Mouse (Mus musculus) lung, postnatal 14 days (tissue): ENCODE data around the gene 2010003K11Rik.
A peak's percentile ranks its signal among the peaks of the same experiment; 100 is the strongest.

ENCODE experiments used
- DNase-seq: peaks from one replicate; pipeline ENCODE4 v3.0.0; 2021

The 2010003K11Rik gene

DNA sequence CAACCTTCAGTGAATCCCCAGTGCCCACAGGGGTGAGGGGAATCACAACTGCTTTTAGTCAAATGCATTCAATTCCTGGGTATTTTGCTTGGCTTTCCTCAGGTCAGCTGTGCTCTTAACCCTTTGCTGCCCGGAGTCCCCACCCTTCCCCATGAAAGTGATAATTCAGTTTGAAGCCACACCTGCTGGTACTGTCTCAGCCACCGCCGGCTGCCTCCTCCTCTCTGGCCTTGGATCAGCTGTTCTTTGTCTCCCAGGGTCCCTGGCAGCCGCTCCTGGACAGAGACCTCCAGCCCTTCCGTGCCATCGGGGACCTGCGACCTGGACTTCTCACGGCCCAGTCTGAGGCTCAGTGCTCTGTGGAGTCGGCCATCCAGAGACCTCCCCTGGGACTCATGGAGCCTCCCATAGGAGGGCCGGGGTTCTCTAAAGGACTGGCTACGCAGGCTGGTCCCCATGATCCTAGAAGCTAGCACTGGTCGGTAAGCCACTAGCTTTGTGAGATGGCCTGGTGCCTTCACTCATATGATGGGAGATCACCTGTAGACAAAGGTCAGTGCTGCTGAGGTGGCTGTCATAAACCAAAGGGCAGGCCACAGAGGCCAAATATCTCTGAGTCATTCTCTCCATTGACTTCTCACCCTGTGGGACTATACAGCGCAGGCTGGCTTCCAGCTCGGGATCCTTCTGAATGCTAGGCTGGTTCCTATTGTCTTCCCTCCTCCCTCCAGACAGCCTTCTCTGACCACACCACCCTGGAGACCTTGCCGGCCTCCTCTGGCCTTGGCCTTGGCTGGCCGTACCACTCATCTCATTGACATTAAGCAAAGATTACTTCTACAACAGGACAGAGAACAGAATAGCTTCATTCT is at the start of gene 2010003K11Rik:
2010003K11Rik (minus strand) TSS at position 522 of the 872 bp plus-strand sequence.
- no peak for DNase-seq

DNA sequence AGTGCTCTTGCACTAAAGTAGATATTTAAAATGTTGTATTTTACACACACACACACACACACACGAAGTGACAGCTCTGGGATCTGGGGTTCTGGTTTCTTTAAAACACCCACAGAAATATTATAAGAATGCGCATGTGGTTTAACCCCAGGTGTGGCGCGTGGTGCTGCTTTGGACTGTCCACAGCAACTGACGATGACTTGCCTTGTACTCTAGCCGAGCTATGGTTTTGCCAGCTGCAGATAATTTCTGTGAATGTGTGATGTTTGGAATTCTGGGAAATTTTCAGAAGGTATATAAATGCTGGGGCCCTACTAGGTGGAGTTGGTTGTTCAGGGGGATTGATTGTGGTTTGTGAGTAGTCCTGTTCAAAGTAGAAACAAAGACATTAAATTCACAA is 49.4 kb upstream of the 2010003K11Rik start:
- no peak for DNase-seq

DNA sequence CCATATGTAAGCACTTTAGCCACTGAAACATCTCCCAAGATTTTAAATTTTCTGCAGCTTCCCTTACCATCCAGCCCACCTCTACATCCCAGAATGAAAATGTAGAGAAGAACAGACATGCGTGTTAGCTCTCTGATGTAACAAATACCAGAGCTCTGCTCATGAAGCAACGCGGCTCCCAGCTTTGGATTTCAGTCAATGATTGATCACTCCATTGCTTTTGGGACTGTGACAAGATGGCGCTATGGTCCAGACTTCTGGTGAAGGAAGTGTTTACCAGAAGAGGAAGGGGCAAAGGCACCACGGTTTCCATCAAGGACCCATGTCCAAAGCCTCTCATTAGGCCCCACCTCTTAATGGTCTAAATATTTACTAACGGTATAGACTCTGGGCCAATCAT is 47.5 kb upstream of the 2010003K11Rik start:
- no peak for DNase-seq

DNA sequence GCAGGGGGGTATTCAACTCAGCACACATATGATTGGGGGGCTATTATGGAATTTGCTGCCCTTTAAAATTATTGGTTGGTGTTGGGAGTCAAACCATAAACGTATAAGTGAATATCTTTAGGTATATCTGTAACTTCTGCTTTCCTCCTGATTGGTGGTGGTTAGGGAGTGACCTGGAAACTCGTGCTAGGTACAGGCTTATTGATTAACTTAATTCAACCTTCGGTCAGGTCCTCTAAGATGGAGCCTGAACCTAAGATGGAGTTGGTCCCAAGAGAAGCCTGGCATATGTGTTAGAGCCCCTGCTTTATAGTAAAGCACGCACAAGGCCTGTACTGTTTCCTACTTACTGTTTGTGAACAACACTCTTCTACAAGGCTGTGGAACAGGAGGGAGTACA is 46.7 kb upstream of the 2010003K11Rik start:
- DNase-seq, result no peak

DNA sequence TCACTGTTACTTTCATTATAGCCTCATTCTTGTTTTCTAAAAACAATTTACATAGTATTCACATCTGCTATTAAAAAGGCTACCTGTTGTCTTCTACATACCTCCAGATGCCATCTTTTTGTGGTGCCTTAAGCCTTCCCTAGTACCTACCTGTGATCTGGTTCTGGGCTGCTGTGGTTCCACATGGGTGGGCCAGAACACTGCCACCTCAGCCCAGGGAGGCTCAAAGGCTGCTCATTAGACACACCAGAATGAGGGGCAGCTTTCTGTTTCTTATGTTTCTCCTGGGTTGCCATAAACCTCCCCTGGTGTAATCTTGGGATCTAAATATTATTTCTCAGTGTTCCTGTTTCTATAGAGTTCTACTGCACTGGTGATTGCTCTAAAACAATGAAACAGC is 43.7 kb upstream of the 2010003K11Rik start:
- DNase-seq, result no peak

DNA sequence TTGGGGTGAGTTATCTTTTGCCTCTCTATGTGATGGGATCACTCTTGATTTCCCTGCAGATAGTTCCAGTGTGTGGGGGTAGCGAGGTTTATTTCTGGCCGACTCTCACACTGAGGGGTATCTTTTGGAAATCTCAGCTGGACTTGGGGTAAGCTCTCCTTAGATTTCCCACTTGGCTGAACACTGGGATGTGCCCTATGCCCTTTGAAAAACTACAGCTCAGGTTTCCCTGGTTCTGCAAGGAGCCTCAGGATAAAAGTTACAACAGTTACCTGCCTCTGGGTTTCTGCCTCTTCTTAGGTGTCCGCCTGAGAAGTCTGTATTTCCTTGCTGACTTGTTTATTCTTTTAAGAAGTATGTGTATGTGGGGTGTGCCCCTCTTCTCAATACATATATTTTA is 42.6 kb upstream of the 2010003K11Rik start:
- no peak for DNase-seq

DNA sequence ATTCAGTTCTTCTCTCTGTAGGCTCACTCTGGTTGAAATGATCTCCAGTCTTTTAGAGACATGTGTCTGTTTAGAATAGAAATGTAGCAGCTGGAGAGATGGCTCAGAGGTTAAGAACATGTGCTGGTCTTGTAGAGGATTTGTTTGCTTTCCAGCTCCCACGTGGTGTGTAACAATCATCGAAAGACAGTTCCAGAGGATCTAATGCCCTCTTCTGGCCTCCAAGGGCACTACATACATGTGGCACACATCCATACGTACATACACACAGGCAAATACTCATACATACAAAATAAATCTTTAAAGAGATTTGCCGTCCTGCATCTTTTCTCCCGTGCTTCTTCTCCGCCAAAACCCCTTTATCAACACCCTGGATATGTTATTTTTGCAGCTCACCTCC is 41.9 kb upstream of the 2010003K11Rik start:
- no peak for DNase-seq

DNA sequence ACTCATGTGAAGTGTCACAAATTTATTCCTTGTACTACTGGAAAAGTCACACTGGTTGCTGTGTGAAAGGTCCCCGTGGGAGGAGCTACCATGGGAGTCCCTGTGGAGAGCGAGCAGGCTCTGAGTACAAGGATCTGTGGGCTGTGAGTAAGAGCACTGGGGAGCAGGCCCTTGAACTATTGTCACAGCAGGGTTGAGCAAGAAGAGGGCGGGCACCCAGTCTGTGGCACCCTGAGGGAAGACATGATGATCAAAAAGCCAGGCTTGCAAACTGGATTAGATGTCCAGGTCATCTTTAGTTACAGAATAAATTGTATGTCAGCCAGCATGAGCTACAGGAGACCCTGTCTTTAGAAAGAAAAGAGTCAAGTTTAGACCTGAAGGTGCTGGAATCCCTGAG is 38.2 kb upstream of the 2010003K11Rik start:
- DNase-seq, result peak; percentile 31

DNA sequence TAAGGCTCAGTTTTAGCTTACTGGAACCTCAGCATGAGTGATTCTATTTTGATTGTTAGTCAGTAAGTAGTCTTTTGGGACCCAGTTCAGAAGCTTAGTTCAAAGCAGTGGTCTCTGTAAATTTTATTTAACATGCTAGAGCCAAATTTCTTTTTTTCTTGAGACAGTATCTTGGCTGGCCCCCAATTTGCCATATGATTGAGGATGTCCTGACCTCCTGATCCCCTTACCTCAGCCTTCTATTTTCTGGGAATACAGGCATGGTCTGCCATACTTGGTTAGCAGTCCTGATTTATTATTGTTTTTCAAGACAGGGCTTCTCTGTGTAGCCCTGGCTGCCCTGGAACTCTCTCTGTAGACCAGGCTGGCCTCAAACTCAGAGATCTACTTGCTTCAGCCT is 37.5 kb upstream of the 2010003K11Rik start:
- DNase-seq, result no peak

DNA sequence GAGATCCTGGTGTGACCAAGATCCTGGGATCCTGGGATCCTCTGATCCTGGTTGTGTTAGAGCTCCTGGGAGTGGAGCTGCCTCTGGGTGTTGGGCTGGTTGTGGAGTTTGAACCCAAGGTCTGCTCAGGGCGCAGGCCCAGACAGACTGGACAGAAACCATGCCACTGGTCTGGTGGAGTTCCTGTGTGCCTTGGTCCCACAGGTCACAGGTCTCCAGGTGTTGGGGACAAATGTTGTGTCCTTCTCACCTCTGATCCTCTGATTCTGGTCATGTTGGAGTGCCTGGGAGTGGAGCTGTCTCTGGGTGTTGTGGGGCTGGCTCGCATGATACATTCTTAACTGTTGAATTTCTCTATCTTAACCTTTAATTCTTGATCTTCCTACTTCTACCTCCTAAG is 36.3 kb upstream of the 2010003K11Rik start:
- DNase-seq, result no peak

DNA sequence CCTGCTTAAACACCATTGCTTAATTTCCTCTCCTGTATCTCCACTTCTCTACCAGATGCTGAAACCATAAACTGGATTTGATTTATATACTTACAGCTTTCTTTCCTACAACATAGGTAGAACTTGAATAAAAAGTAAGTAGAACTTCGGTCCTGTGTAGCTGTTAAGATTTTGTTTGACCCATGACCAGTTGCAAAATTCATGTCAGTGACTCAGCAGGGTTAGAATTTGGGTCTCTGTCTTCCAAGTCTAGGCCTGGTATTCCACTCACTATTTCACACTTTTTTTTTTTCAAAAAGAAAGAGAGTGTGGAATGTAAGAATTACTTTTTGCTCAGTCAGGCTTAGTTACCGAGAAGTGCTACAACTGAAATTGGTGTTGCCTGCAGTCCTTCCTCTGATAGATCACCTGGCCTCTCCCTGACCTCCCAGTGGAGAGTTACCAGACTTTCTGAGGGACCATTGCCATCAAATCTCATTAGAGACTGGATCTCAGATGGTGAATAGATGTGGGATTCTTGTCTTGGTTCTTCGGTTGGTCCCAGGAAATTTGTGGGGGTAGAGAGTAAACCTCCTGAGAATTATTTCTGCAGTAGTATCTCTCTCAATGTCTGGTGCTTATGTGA is 23.2 kb upstream of the 2010003K11Rik start:
- no peak for DNase-seq

DNA sequence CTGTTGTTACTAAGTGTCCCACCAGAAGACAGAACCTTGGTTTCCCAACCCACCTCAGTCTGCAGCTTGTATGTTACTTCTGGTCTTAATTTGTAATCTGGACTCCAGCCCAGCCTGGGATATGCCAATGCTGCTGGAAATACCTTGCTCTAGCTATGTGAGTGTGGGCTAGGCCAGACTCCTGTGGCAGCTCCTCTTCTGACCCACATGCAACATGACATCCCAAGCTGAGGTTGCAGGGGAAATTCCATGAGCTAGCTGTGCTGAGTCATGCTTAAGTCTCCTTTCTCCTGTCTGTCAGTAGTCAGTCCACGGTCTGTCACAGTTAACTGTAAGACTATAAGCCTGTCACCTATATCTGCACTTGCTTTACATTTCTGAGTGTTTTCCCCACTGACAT is 19.1 kb upstream of the 2010003K11Rik start:
- no peak for DNase-seq

DNA sequence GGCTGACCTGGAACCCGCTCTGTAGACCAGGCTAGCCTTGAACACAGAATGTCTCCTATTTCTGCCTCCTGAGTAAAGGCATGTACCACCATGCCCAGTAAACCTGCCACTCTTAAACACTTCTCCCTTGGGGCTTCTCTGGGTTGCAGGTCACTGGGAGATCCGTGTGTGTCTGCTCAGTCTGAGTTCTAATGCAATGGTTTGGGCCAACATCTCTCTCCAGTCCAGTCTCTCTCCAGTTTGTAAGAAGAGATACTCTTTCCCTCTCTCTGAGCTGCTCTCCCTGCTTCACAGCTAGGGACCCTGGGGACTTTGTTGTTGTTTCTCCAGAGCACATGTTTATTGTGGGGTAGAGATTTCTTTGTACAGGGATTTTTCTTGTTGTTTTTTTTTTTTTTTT is 17.9 kb upstream of the 2010003K11Rik start:
- DNase-seq, result no peak

DNA sequence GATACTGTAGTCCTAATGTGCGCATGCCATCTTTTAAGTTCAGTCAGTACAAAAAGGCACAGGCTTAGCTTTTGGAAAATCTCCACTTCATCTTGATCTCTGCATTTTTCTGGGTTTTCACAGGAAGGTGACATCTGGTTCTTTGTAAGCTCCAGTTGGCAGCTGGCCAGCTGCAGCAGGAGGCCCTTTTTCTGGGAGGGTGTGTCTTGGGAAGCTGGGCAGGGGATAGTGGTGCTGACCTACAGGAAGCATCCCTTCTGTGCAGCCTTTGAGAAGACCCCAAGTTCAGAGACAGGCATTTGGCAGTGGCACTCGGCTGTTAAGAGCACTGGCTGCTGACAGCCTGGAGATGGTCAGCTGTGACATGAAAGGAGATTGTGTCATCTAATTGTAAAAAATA is 17.4 kb upstream of the 2010003K11Rik start:
- DNase-seq, result no peak

DNA sequence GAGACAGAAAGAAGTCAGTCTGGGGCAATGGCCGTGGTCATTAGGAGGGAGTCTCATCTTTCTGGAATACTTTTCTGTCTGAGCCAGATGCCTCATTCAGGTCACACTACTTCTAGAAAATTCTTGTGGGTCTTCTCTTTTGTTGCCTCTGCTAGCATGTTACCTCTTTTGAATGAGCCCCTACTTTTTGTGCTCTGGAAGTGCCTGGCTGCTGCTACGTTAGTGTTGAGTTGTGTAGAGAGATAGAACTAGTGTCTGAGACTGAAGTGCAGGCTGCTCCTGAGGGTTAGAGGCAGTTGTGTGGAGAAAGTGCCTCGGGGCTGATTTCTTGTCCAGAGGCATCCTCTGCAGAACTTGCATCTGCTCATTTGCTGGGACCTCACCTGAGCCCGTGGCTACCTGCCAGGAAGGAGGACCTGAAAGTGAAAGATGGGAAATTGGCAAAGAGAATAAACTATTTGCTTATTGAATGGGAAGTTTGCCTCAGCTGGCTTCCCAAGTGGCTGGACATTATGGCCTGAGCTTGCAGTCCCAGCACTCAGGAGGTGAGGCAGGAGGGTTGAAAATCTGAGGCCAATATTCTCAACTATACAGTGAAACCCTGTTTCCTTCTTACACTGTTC is 15.0 kb upstream of the 2010003K11Rik start:
- DNase-seq, result no peak

DNA sequence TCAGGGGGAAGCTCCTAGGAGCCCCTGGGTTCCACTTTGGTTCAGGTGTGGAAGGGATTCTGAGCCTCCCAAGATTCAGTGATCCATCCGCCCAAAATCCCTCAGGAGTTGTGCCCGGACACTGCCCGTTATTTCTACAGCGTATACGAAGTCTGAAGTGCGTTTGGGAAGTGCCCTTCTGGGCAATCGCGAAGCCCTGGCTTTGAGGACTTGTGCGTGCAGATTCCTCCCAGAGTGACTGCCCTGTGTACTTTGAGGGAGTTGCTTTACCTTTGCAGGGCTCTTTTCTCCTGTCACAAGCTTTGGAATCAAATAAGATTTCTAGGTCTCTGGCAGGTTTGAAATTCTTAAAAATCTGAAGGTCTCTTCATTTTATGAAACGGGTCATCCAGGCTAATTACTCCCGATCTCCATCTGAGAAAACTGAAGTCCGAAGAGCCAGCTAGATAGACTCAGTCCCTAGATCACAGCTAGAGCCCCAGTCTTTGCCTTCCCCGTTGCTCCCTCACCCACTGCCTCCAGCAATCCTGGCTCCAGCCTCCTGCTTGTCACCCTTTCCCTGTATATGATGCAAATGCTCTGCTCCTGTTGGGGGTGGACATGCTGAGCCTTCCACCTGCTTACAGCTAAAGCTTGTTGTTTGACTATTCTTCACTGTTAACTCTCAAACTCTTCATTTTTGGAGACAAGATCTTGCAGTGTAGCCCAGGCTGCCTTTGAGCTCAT is 12.9 kb upstream of the 2010003K11Rik start:
- no peak for DNase-seq

DNA sequence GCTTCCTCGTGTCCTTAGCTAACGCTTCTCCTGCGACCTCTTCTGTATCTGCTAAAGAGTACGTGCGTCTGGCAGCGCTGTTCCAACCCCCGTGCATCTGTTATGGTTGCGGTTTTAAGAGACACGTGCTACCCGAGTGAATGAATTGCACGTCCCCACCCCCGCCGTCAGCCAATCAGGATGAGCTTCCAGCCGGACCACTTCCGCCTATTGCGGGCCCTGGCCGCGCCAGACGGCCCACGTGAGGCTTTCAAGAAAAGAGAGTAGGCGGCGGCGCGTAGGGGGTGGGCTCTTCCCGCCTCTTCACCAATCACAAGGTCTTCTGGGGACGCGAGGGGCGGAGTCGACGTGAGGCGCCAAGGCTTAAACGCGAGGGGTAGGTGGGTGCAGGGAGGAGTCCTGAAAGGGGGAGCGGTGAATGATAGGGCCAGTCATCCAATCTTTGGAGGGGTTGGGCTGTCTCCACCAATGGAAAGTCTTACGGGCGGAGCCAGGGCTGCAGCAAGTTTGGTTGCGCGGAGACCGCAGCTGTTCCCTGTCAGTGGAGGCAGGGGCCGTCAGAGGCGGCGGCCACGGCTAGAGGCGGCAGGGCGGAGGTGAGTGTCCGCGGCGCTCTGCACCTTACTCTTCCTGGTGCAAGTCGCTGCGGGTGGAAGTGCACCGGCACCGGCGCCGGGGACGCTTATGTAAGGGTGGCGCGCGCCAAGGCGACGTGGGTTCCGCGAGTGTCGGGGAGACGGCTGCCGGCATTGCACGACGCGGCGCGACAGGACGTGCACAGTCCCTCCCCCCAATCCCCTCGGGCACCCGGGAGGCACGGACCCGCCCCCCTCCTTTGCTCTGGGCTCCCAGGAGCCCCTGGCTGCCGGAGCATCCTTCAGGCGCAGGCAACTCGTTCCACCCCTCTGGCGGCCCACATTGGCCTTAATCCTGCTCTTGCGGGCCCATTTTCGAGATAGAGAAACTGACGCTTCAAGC is 11.9 kb upstream of the 2010003K11Rik start, which contains the start of gene Pcx:
Pcx (plus strand) TSS at position 487 of the 978 bp plus-strand sequence.
- DNase-seq, result peak; percentile 98

DNA sequence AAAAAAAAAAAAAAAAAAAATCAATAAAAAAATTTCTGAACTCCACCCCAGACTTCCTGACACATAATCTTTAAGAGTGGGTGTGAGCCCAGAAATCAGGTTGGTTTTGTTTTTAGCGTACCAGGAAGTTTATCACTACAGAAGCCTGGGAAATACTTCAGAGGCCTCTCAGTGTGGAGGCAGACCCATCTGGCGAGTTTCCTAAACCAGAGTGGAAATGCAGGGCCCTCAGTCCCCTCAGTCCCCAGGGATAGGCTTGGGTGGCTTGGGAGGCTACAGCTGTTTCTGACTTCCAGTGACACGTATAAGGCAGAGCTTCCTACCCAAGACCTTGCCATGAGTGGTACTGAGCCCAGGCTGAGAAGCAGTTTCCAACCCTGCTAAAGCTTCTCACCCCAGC is 9.4 kb upstream of the 2010003K11Rik start:
- no peak for DNase-seq

DNA sequence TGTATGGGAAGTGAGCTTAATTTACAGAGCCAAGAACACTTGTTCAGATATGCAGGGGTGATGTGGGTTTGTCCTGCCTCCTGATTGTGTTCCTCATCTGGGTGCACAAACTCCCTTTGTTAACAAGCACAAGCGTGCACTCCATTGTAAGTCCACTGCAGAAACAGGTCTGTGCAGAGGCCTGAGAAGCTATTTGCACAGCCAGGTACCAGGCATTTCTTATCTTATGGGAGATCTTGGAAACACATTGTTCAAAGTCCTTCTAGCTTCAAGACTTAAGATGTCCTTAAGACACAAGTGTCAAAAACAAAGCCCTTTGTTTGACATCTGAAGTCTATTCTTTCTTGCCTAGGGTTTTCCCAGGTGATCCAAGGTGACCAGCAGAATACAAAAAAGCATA is 6.4 kb upstream of the 2010003K11Rik start:
- DNase-seq, result no peak

DNA sequence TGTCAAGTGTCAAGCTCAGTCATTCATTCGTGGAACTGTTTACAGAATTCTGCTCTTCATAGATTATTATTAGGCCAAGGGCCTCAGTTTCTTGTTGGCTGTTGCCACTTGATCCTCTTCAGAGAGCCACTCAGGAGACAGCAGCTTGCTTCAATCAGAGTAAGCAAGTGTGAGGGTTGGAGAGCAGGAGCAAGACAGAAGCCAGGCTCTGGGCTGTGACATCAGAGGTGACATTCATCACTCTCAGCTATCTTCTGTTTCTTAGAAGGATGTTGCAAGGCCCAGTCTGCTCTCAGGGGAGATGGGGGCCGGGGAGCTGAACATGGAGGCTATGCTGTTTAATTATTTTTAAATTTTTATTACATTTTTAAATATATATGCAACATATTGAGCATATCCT is 4.3 kb upstream of the 2010003K11Rik start:
- no peak for DNase-seq

DNA sequence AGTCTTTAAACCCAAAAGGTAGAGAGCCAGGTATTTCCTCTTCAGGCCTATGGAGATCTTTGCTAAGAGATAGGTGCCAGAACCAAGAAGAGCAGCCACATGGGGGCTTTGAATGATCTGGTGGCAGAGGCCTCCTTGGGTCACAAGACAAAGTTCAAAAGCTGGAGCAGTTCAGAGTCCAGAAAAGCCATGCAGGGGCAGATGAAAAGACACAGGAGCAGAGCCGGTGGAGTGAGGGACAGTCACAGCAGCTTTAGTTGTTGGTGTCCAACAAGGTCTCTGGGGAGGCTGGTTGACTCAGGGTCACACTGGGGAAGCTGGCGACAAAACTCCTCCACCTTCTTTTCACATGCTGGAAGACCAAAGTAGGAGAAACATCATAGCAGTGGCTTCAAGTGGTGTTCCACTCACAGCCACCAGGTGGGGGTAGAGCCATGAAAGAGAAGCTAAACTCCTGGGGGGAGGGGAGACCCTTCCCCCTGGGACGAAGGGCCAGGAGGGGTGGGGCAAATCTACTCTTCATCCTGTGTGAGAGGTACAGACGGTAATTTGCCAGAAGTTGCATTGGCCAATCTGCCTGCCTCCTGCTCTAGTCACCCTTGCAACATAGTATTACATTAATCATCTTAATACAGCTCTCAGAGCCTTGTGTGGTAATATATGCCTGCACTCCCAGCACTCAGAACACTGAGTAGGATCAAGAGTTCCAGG is 965 bp downstream of the 2010003K11Rik start:
- peak; percentile 81 for DNase-seq
